Mouse (Mus musculus): Measurements from ENCODE around the gene Rptor. TPM values are rescaled to one million over a fixed set of nuclear protein-coding genes. Genes with fewer than 3 reads are reported as not detected.

Gene Rptor
- total RNA-seq (2017) = 13.5 to 38.4 TPM (median 15.3 TPM) in 3 replicates

DNA sequence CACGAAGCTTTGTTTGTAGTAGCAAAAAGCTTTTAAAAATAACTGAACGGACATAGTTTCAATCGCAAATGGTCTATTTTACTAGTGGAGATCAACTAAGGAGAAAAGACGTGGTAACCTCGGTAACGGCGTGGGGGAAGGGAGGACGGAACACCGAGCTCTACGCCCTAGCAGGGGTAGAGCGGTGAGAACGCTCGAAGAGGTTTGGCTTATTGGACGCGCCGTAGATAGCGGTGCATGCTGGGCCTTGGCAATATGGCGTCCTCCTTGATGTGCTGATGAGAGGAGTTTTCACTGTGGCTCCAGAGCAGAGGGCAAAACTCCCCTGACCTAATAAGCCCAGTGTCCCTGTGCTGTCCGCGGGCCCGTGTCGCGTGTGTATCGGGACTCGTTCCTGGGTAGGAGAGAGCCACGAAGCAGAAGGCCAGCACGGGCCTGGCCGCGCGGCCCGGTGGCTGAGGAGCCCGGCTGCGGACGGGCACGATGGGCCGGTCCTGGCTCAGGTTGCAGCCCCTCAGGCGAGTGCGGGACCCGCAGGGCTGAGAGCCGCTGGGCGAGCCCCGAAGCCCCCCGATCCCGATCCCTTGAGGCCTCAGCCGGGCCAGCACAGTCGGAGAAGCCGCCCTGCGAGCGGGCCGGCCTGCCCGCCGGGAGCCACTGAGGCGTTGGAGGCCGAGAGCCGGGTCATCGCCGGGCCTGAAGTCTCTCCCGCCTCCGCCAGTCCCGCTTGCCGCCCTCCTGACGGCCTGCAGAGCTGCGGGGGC, at the start of gene Rptor:
Gene Rptor (plus strand): TSS at position 143 of the 764 bp plus-strand sequence.
- peak; percentile 100 for ATAC-seq (replicated peaks; ENCODE audit: insufficient number of reproducible peaks, low FRiP score, low TSS enrichment, poor library complexity, severe bottlenecking)

DNA sequence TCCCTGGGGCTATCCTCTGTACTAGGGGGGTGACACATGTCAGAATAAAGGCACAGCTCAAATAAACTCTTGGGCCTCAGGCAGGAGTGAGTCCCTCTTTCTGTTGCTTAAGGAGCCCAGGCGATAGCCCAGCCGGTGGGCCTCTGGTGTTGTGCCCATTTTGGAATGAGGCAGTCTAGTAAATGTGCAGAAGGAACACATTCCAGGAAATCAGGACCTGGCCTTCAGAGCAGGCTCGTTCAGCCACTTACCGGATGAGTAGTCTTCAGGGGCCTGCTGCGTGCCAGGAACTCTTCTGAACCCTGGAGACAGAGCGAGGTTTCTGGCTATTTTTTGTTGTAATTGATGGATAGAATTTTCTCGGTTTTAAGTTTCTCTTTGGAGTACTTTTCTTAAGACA, 48.0 kb upstream of the Rptor start:
- ATAC-seq (replicated peaks; ENCODE audit: insufficient number of reproducible peaks, low FRiP score, low TSS enrichment, poor library complexity, severe bottlenecking) = no peak

DNA sequence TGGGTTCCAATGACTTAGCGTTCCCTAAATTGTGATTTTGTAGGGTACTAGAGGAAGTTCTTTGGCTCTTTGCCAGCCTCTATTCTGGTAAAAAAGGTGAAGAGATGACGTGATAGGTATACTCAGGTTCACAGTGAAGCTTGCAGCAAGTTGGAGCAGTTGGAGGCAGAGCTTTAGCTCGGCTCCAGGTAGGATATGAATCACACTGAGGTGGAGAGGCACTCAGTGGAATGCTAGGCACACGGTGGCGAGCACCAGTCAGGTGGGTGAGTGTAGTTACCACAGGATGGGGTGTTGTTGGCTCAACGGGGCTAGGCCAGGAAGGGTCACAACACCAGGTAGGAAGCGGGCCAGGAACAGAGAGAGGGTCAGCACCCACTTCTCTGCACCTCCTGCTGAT, 47.5 kb upstream of the Rptor start:
- no peak for ATAC-seq (replicated peaks; ENCODE audit: insufficient number of reproducible peaks, low FRiP score, low TSS enrichment, poor library complexity, severe bottlenecking)

DNA sequence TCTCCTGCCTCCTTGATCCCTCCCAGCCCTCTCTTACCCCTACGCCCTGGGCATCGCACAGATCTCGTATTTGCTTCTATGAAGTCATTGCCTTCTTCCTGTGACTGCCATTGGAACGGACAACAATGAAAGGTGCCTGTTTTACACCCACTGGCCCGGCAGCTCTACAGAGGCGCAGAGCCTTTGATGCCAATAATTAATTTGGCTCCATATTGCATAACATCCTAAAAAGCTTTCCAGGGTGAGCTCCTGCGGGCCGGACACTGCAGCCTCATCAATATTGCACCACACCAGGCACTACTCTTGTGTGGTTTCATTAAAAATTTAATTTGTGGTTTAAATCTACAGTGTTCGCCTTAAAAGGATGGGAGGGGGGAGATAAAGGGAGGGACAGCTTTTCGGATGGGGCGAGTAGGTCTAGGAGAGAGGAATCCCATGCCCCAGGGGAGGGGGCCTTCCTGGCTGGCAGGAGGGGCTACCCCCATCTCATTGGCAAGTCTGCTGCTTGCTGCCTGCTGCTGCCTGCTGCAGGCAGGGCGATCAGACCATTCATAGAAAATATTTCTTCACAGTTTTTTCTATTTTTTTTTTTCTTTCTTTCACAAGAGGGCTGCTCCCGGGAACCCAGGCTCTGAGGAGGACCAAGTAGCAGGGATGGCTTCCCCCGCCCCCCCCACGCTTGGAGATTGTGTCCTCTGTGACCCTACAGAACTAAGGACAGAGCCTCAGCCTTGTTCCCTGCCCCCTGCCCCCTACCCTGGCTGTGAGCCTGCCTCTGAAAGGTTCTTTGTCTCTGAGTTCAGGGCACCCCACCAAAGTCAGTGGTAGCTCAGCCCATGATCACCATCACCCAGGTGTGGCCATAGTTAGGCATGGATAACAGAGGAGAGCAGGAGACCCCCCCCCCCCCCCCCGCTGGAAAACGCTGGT, 44.5 kb upstream of the Rptor start:
- ATAC-seq (replicated peaks; ENCODE audit: insufficient number of reproducible peaks, low FRiP score, low TSS enrichment, poor library complexity, severe bottlenecking) = no peak

DNA sequence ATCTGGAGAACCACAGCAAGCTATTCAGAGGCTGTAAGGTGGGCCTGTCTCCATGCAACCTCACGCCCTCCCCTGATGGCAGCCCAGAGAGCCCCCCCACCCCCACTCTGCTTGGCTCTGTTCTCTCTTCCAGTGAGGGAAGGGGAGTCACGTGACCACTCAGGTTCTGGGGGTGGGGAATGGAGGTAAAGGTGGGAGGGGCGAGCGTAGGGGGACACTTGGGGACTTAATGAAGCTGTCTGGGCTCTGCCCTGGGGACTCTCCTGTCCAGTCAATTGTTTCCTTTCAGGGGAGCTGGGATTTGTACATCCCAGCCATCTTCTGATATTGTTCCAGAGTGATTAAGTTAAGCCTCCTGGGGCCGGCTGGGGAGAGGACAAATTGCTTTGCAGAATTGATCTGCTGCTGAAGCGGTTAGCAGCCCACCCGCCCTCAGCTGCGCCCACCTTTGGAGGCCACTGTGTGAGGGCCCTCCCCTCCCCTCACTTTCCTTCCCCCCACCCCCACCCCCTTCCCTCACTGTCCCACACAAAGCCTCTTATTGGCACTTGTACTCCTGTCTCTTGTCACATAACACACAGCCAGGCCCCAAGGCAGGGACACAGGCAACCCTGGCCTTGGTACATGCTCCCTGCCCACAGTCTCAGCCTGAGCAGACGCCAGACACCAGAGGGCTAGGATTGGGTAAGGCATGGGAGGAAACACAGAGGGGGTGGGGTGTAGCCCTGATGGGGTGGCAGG, 43.7 kb upstream of the Rptor start:
- ATAC-seq (replicated peaks; ENCODE audit: insufficient number of reproducible peaks, low FRiP score, low TSS enrichment, poor library complexity, severe bottlenecking) = no peak

DNA sequence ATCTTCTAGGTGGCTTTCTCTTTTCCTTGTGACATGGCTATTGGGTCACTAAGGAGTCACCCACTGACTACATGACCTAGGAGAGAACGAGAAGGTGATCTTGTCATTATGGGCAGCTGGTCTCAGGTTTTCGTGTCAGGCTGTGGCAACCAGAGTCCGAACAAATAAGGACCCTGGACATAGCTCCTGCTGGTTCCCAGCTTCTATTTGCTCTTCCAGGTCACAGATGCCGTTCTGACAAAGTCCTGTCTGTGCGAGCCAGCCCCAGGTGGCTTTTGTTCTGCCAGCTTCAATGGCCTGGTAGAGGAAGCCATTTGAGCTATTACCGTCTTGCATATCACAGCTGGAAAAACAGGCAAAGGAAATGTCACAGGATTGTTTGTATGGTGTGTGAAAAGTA, 40.4 kb upstream of the Rptor start:
- ATAC-seq (replicated peaks; ENCODE audit: insufficient number of reproducible peaks, low FRiP score, low TSS enrichment, poor library complexity, severe bottlenecking) = no peak

DNA sequence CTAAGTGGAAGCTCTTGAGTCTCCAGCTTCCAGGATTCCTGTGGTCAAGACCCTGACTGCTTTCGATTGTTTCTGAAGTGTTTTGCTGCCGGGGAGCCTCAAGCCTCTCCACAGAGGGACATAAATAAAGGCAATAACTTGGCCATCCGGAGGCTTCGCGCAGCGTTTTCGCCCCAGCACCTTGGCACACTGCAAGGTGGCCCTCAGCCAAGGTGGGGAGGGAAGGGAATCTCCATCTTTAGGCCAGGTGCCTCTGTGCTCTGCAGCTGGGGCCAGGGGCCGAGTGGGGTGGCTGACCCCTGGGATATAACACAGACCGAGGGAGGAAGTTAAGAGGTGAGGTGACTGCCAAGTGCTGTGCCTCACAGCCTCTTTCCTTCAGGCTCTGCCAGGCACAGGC, 39.5 kb upstream of the Rptor start:
- ATAC-seq (replicated peaks; ENCODE audit: insufficient number of reproducible peaks, low FRiP score, low TSS enrichment, poor library complexity, severe bottlenecking) = no peak

DNA sequence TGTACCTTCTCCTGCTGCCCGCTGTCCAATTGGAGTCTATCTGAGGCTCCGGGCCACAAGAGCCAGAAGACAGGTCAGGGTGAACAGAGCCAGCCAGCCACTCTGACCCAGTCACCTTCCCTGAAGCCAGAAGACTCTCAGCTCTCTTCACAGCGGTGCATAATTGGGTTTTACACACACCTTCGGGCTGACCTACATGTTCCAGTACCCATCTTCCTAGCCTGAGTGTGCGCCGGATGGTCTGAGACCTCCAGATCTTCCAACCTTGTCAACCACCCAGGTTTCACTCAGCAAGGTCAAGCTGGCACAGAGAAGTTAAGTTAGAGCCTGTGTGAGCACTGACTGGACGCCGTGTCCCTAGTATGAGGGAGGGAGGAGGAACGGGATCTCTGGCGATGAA, 38.3 kb upstream of the Rptor start:
- no peak for ATAC-seq (replicated peaks; ENCODE audit: insufficient number of reproducible peaks, low FRiP score, low TSS enrichment, poor library complexity, severe bottlenecking)

DNA sequence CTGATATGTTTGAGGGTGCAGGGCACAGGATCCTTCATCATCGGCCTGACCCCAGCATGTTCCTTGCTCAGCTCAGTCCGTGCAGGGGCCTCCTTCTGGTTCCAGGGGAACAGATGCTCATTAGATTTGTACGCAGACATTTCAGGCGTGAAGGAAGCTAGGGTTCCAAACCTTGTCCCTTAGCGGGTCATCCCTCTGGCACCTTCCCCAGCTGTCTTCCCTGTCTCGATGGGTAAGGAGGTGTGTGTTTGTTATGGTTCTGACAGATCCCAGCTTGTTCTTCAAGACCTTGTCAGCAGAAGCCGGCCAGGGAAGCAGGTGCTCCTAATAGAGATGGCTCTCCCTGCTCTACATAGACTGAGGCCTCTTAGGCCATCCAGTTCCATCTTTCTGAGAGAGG, 37.7 kb upstream of the Rptor start:
- ATAC-seq (replicated peaks; ENCODE audit: insufficient number of reproducible peaks, low FRiP score, low TSS enrichment, poor library complexity, severe bottlenecking) = no peak

DNA sequence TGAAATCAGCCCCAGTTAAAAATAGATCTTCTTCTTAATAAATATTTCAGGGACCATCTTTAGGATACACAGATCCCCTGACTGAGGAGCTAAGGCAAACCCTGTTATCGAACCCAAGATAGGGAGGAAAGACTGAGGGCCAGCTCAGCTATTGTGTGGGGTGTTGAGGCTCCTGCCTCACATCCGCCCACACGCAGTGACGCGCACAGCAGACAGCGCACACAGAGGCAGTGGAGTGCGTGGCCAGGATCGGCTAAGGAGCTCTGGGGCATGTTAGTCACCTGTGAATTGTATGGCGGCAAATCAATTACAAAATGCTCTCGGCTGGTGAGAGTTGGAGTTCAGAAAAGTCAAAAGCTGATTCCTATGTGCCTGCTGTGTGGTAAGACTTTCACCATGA, 37.0 kb upstream of the Rptor start:
- ATAC-seq (replicated peaks; ENCODE audit: insufficient number of reproducible peaks, low FRiP score, low TSS enrichment, poor library complexity, severe bottlenecking) = no peak

DNA sequence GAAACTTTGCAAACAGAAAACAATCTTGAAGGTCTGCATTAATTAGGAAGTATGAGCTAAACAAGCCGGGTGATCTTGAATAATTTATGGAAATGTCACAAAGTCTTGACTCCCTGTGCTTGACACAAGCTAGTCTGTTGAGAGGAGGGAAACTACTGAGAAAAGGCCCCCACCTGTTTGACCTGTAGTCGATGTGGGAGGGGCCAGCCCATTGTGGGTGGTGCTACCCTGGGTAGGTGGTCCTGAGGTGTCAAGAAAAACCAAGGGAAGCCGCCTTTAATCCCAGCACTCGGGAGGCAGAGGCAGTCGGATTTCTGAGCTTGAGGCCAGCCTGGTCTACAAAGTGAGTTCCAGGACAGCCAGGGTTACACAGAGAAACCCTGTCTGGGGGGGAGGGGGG, 36.5 kb upstream of the Rptor start:
- no peak for ATAC-seq (replicated peaks; ENCODE audit: insufficient number of reproducible peaks, low FRiP score, low TSS enrichment, poor library complexity, severe bottlenecking)

DNA sequence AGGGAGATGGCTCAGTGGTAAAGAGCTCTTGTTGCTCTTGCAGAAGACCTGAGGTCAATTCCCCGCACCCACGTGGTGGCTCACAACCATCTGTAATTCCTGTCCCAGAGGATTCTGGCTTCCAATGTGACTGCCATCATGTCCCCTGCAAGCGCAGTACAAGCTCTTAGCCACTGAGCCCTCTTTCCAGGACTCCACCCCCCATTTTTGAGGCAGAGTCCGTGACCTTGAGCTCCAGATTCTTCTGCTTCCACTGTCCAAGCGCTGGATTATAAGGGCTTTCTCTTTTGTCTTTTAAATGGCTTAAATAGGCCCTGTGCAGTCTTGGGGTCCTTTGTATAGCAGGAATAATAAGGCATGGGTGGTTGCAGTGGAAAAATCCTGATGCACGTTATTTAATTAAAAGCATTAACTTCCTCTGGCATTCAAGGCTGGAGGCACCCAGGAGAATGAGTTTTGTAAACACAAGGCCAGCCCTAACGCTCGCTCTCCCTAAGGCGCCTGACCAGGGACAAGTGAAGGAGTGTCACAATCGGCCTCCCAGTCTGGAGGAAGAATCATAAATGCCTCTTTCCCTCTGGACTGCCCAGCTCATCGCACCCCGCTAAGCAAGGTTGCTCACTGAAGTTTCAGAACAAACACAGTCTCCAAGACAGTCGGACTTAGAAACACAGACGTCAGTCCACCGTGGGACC, 30.2 kb upstream of the Rptor start:
- ATAC-seq (replicated peaks; ENCODE audit: insufficient number of reproducible peaks, low FRiP score, low TSS enrichment, poor library complexity, severe bottlenecking) = no peak

DNA sequence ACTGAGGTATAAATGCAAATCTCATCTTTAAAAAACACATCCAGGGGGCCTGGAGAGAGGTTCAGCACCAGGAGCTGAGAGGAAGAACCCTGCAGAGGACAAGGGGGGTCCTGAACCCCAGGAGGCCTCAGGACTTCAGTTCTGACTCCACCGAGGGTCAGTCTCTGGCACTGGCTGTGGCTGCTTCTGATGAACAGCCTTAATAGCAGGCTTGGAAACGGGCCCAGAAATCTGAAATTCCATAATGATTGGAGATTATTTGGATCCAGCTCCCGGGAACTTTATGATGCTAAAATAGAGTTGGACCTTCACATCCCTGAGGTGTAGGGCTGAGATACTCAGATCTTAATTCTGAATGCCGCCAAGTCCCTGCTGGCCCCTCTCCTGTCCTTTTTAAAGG, 25.9 kb upstream of the Rptor start:
- ATAC-seq (replicated peaks; ENCODE audit: insufficient number of reproducible peaks, low FRiP score, low TSS enrichment, poor library complexity, severe bottlenecking) = no peak

DNA sequence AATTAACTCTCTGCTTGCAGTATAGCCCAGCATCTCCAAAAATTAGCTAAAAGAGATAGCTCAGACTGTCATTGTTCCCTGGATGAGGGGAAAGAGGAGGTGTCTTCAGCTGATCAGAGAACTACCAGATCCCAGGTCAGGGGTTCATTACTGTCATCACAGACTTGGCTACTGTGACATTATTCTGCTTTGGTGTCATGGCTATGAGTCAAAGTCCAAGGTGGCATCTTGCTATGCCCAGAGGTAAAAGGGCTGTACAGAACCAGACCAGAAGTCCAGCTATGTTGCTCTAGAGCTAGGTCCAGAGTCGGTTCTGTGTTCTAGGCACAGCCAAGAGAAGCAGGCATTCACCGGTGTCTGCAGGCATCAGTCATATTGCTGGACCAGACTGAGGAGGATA, 25.0 kb upstream of the Rptor start:
- ATAC-seq (replicated peaks; ENCODE audit: insufficient number of reproducible peaks, low FRiP score, low TSS enrichment, poor library complexity, severe bottlenecking) = no peak

DNA sequence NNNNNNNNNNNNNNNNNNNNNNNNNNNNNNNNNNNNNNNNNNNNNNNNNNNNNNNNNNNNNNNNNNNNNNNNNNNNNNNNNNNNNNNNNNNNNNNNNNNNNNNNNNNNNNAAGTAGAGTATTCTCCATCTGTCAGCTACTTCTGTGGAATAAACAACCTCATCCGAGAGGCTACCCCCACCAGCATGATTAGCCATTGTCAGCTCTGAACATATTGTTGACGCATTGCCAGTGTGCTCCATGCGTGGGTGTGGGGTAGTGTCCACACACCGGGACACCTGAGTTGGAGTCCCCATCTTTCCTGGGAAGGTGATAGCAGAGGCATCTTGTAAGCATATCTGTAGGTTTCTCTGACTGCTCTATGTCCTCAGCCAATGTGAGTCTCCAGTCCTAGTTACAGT, 16.2 kb upstream of the Rptor start:
- ATAC-seq (replicated peaks; ENCODE audit: insufficient number of reproducible peaks, low FRiP score, low TSS enrichment, poor library complexity, severe bottlenecking) = no peak

DNA sequence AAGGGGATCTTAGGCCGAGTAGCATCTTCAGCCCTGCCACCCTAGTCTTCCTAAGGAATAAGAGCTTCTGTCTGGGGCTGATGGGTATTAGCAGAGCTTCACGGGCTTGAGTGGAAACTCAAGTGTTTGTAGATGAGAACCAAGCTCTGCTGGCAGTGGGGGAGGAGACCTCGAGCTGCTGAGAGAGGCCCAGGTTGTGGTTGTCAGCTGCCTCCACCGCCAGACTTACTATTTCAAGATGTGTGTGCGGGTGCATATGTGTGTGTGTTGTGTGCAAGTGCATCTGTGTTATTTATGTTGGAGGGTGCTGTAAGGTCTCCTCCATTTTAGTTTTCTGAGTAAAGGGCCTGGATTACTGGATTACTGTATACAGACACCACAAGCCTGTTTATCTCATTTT, 15.6 kb upstream of the Rptor start:
- ATAC-seq (replicated peaks; ENCODE audit: insufficient number of reproducible peaks, low FRiP score, low TSS enrichment, poor library complexity, severe bottlenecking) = no peak

DNA sequence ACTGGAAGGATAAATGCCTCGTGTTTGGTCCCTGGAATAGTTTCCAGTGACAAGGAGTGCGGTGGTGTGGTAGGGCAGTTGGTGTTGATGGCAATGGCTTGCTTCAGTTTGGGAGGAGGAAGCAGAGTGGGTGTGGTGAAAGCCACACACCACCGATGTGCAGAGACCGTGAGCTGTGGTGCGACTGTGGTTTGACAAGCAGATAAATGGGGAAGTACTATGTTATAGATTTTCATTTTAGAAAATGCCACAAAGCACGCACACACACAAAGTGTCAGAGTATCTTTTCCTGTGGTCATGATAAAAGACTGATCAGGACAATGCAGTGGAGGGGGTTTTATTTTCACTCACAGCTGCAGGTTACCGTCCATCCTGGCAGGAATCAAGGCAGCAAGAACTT, 13.5 kb upstream of the Rptor start:
- ATAC-seq (replicated peaks; ENCODE audit: insufficient number of reproducible peaks, low FRiP score, low TSS enrichment, poor library complexity, severe bottlenecking) = peak; percentile 85

DNA sequence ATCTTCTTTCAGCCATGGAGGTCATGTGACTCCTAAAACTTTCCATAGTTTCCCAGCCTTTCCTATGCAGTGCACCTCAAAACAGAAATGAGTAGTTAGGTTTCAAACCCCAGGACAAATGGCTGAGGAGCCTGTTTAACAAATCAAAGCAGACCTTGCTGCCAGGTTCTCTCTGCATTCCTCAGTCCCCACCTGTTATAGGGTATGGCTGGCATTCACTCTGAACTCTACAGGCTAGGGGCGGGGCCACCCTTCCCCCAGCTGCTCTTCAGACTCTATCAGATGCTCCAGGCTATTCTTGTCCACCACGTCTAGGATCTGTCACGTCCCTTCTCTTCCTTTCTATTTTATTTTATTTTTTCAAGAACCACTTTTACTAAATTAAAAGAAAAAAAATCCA, 8.7 kb upstream of the Rptor start:
- no peak for ATAC-seq (replicated peaks; ENCODE audit: insufficient number of reproducible peaks, low FRiP score, low TSS enrichment, poor library complexity, severe bottlenecking)

DNA sequence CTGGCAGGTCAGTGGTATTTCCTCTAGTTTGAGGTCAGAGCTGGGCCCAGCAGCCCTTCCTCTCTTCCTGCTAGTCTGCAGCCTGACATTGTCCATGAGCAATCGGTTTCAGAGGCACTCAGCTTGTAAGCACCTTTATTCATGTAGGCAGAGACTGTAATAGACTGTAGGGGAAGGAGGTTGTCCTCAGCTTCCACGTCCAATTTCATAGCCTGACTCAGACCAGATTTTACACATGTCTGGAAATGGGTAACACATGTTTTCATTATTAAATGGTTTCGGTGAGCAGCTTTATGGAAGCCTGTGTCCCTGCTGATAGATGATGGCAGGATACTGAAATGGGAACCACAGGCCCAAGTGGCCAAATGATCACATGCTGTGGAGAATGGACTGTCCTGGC, 3.8 kb upstream of the Rptor start:
- no peak for ATAC-seq (replicated peaks; ENCODE audit: insufficient number of reproducible peaks, low FRiP score, low TSS enrichment, poor library complexity, severe bottlenecking)
